Mouse (Mus musculus) midbrain, embryonic 15.5 days (tissue): ENCODE measurements at regions not wholly inside any gene's neighbourhood (a gene's known extent, or its start where the extent isn't known, plus 50 kb on each side); places are given as distances from the start of the nearest gene placed in this dataset.
A peak's percentile ranks its signal among the peaks of the same experiment; 100 is the strongest.

Experiments used
- ATAC-seq: fragments of 200-750 bp; cut with Nextera tagmentation; replicated peaks from 2 replicates; pipeline ENCODE4 v1.8.0; 2017; ENCODE audit warnings: moderate TSS enrichment
- H3K27ac ChIP-seq: fragments of 300-500 bp; sonication (generic); 2 replicates; pipeline ENCODE4 v1.5.1; 2015; ENCODE audit warnings: mild to moderate bottlenecking, inconsistent platforms
- H3K27me3 ChIP-seq: fragments of 300-500 bp; sonication (generic); replicated peaks from 2 replicates; pipeline ENCODE4 v1.6.1; 2015; ENCODE audit warnings: inconsistent platforms
- H3K36me3 ChIP-seq: fragments of 300-500 bp; sonication (generic); replicated peaks from 2 replicates; pipeline ENCODE4 v1.6.1; 2015; ENCODE audit warnings: inconsistent platforms
- H3K4me1 ChIP-seq: fragments of 300-500 bp; sonication (generic); 2 replicates; pipeline ENCODE4 v1.6.1; 2015; ENCODE audit warnings: inconsistent platforms
- H3K4me2 ChIP-seq: fragments of 300-500 bp; sonication (generic); 2 replicates; pipeline ENCODE4 v1.6.1; 2015; ENCODE audit warnings: inconsistent platforms, mild to moderate bottlenecking, moderate library complexity
- H3K4me3 ChIP-seq: fragments of 300-500 bp; sonication (generic); 2 replicates; pipeline ENCODE4 v1.5.1; 2015; ENCODE audit warnings: mild to moderate bottlenecking, inconsistent platforms
- H3K9ac ChIP-seq: fragments of 300-500 bp; sonication (generic); 2 replicates; pipeline ENCODE4 v1.6.1; 2015; ENCODE audit warnings: mild to moderate bottlenecking, inconsistent platforms
- H3K9me3 ChIP-seq: fragments of 300-500 bp; sonication (generic); 2 replicates; pipeline ENCODE4 v1.6.1; 2016; ENCODE audit warnings: inconsistent platforms
- WGBS: fragments of 180-500 bp; shearing (Covaris S2); methylation state at CpG from one replicate; pipeline ENCODE4 v1.1.7; 2015; ENCODE audit warnings: mixed read lengths; 5-methylcytosine and 5-hydroxymethylcytosine counted together

DNA sequence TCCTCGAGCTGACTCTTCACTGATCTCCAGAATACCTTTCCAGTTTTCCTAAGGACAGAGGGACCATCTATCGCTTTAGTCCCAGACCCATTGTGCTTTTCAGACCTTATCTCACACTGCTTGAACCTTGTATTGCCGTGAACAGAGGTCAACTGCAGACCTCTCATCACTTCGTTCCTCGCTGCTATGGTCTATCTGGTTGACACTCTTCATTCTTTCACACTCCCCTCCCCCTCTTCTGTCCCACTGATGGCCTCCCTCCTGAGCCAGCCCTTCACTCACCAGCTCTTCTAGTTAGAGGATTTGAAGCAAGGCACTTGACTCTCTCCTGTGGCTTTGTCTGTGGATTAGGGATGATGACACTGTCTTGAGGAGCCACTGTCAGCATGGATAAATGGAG lies 150.4 kb upstream of the Pbx1 start:
- H3K27me3 ChIP-seq, result no peaks in the 10 kb centered on the region
- H3K4me2 ChIP-seq, result no peak overlapping the region
- no peak for ATAC-seq
- 63% methylated on average over 5 of the region's 5 CpGs for WGBS
- no peaks in the 10 kb centered on the region for H3K36me3 ChIP-seq
- no peak overlapping the region for H3K27ac ChIP-seq
- H3K4me3 ChIP-seq, result no peak overlapping the region
- H3K9me3 ChIP-seq, result no peaks in the 10 kb centered on the region
- H3K4me1 ChIP-seq, result no peaks in the 10 kb centered on the region
- H3K9ac ChIP-seq, result no peak overlapping the region

DNA sequence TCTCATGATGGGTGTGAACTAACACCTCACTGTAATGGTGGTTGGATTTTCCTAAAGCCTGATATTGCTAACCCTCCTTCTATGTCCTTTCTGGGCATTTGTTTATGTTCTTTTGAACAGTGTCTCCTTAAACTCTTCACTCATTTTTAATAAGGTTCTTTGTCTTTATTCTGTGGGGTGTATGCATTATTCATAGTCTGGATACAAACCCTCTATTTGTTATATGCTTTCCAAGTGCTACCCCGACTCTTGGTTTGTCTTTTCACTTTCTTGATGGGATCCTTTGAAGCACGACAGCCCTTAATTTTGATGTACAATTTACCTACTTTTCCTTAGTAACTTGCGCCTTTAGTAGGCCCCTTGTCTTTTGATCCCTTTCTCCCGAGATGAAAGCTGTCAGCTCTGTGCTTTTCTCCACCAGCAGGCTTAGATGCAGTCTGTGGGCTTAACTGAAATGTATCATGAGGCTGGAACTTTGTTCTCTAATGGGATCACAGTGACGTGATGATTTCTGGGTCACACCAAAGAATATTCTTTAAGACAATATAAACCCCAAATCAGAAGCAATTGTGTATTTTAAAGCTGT lies 138.0 kb upstream of the Pbx1 start:
- H3K4me2 ChIP-seq, result no peak overlapping the region
- WGBS, result 16% methylated on average over 5 of the region's 5 CpGs

DNA sequence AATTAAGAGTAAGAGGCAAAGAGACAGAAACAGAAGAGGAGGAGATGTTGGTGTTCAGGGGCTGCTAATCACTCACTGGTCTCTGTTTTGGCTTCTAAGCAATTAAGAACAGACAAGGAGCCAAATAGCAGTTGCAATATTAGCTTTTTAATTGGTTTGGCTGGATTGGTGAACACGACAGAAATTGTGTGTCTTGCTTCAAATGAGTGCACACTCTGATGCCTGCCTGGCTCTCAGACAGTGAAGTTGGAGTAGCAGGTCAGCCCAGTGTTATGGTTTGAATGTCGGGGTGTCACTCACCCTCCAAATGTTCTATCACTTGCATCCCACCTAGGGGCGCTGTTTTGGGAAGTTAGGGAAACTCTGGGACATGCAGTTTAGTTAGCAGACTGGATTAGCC lies 120.3 kb upstream of the Pbx1 start:
- no peaks in the 10 kb centered on the region for H3K36me3 ChIP-seq
- 78% methylated on average over 3 of the region's 3 CpGs for WGBS
- no peak for ATAC-seq
- no peak overlapping the region for H3K9ac ChIP-seq
- no peak overlapping the region for H3K27ac ChIP-seq
- no peak overlapping the region for H3K4me3 ChIP-seq
- H3K4me2 ChIP-seq, result no peak overlapping the region
- no peaks in the 10 kb centered on the region for H3K4me1 ChIP-seq
- 0 out of 2 replicates have a peak, but pooled peaks cover 3% of the 10 kb centered on the region for H3K27me3 ChIP-seq
- H3K9me3 ChIP-seq, result no peaks in the 10 kb centered on the region

More for the DNA sequence above, 138.0 kb upstream of the Pbx1 start:
- H3K4me1 ChIP-seq, result no peaks in the 10 kb centered on the region
- H3K4me3 ChIP-seq, result no peak overlapping the region
- no peak overlapping the region for H3K9ac ChIP-seq
- no peaks in the 10 kb centered on the region for H3K9me3 ChIP-seq
- no peak for ATAC-seq
- no peaks in the 10 kb centered on the region for H3K27me3 ChIP-seq
- H3K36me3 ChIP-seq, result no peaks in the 10 kb centered on the region
- no peak overlapping the region for H3K27ac ChIP-seq

DNA sequence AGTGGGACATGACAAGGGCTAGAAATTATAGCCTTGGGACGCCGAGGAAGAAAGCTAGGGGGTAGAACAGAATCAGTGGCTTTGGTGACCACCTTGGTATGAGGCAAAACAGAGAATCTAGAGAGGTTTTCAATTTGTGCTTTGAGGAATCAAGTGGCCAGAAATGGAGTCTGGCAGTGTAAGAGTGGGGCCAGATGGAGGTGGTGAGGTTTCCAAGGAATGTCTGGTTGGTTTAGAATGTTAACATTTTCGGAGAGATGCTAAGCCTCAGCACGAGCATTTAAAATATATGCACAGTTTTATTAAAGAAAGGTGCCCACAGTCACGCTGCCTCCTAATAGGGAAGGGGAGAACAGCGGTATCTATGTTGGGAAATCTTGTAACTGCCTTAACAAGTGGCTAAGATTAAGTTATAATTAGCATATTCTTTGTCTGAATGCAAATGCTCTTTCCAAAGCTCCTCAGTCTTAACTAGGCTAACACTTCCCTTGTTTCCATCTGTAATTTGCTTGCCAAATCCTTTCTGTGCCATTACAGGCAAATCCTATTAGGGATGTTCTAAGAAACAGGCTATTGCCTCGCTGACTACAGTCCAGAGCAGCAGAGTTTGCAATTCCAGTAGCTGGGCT lies 117.9 kb upstream of the Pbx1 start:
- Histone ChIP-seq H3K9ac (no peak overlapping the region), H3K4me1 (no peaks in the 10 kb centered on the region), H3K4me2 (no peak overlapping the region), H3K27ac (peak overlapping the region; percentile 17; the same call in 1 of the 2 replicates), H3K9me3 (no peaks in the 10 kb centered on the region), H3K4me3 (no peak overlapping the region), H3K36me3 (no peaks in the 10 kb centered on the region), H3K27me3 (0 out of 2 replicates have a peak, but pooled peaks cover 3% of the 10 kb centered on the region)
- ATAC-seq, result peak; percentile 70; the same call in 1 of the 2 replicates
- 26% methylated on average over 7 of the region's 7 CpGs for WGBS

DNA sequence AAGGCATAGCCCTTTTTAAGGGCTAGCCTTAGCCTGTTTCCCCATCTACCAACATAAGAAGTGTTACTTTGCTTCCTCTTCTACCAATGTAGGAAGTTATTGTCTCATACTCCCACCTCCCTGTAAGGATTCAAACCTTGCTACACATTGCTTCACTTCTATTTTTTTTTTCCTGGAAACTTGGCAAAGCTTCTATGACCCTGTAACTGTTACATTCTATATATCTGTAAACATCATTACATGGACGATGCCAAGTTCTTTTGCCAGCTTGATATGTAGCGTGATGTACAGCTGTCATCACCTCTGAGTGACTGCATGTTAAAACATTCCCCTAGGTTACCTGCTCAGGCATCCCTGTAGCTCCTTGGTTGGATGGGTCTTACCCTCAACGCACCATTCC lies 114.1 kb upstream of the Pbx1 start:
- H3K36me3 ChIP-seq, result no peaks in the 10 kb centered on the region
- no peak overlapping the region for H3K4me2 ChIP-seq
- H3K27me3 ChIP-seq, result no peaks in the 10 kb centered on the region
- no peak overlapping the region for H3K4me3 ChIP-seq
- H3K27ac ChIP-seq, result no peak overlapping the region
- no peaks in the 10 kb centered on the region for H3K9me3 ChIP-seq
- WGBS, result 95% methylated on average over 3 of the region's 3 CpGs
- no peak overlapping the region for H3K9ac ChIP-seq
- H3K4me1 ChIP-seq, result no peaks in the 10 kb centered on the region
- no peak for ATAC-seq

DNA sequence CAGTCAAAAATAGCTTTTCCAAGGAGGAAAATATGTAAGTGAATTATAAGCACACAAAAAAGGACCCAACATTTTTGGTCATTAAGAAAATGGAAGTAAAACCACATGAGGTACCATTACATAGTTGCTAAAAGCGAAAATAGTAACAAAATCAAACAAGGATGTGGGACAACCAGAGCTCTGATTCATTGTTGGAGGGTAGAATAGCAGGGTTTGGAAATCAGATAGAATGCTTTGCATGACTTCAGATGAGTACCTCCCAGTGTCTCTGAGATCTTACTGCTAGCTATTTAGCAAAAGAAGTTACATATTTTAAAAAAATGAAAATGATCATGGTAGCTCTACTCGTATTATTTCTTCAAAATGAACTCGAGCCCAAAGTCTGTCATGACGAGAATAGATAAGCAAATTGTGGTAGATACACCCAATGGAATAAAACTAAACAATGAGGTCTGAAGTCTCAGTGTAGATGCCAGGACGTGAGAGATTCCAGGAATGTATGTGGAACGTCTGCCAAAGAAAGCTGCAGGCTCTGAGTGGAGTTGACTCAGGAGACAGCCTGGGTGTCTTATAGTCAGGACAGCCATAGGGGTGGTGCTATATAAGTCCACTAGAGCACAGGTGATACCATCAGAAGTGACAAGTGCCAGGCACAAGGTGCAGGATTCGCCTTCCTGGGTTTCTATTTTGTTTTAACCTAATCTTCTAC lies 113.2 kb upstream of the Pbx1 start:
- H3K4me2 ChIP-seq, result no peak overlapping the region
- no peaks in the 10 kb centered on the region for H3K4me1 ChIP-seq
- H3K9ac ChIP-seq, result no peak overlapping the region
- H3K27ac ChIP-seq, result no peak overlapping the region
- H3K4me3 ChIP-seq, result no peak overlapping the region
- no peaks in the 10 kb centered on the region for H3K36me3 ChIP-seq
- H3K9me3 ChIP-seq, result no peaks in the 10 kb centered on the region
- no peak for ATAC-seq
- 83% methylated on average over 7 of the region's 7 CpGs for WGBS
- H3K27me3 ChIP-seq, result no peaks in the 10 kb centered on the region

DNA sequence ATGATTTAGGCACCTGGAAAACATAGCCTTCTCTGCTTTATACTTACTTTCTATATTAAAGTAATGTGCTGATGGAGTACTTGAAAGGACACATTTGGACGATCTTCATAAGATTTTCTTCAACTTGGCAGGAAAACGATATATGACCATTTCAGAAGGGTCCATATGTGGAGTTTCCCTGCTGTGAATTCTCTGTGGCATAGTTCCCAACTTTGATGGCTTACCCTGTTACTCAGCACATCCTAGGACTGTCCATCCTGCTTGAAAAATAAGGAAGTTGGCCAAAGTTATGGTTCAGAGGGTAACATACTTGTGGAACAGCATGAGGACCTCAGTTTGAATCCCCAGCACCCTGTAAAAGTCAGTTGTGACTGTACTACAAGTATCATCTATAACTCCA lies 109.2 kb upstream of the Pbx1 start:
- WGBS, result 90% methylated on average over 2 of the region's 2 CpGs

DNA sequence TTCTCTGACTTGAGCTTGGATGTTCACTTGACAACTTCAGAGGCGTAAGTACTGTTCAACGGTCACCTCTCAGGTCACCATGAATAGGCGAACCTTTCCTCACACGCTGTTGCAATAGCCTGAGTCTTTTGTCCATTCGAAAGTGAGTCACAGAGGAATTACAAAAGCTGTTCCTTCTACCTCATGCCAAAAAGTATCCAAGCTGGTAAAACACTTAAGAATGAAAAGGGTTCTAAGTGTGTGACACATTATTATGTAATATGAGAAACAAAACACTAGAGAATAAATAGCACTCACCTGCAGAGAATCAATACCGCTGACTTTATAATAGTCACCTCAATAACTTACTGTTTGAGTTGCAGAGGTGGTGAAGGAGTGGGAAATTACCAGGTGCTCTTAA lies 86.0 kb upstream of the Pbx1 start:
- no peak for ATAC-seq
- Histone ChIP-seq H3K36me3 (no peaks in the 10 kb centered on the region), H3K27me3 (no peaks in the 10 kb centered on the region), H3K9ac (no peak overlapping the region), H3K4me2 (no peak overlapping the region), H3K27ac (no peak overlapping the region), H3K9me3 (no peaks in the 10 kb centered on the region), H3K4me1 (no peaks in the 10 kb centered on the region), H3K4me3 (no peak overlapping the region)
- WGBS, result 81% methylated on average over 6 of the region's 6 CpGs

More for the DNA sequence above, 109.2 kb upstream of the Pbx1 start:
- H3K27me3 ChIP-seq, result no peaks in the 10 kb centered on the region
- H3K36me3 ChIP-seq, result no peaks in the 10 kb centered on the region
- H3K4me2 ChIP-seq, result no peak overlapping the region
- no peaks in the 10 kb centered on the region for H3K9me3 ChIP-seq
- H3K4me3 ChIP-seq, result no peak overlapping the region
- no peak for ATAC-seq
- no peak overlapping the region for H3K9ac ChIP-seq
- no peak overlapping the region for H3K27ac ChIP-seq
- H3K4me1 ChIP-seq, result no peaks in the 10 kb centered on the region

DNA sequence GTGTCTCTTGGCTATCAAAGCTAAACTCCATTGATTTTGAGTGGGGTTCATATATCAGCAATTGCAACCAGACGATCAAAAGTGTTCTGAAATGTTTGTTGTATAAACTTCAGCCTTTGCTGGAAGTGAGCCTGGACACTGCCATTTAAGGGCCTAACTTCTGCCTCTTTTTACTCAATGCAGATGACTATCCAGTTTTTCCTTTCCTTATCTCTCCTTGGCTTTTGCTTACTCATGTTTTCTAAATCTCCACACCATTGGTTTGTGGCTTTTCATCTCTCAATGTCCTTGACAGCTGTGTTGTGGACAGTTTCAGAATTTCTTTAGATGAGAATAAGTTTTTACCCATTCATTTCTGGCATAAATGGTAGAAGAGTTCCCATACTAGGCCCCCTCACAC lies 74.3 kb upstream of the Pbx1 start:
- ATAC-seq, result no peak
- no peak overlapping the region for H3K27ac ChIP-seq
- H3K4me2 ChIP-seq, result no peak overlapping the region
- no peaks in the 10 kb centered on the region for H3K9me3 ChIP-seq
- no peak overlapping the region for H3K4me3 ChIP-seq
- H3K27me3 ChIP-seq, result no peaks in the 10 kb centered on the region
- H3K9ac ChIP-seq, result no peak overlapping the region
- H3K36me3 ChIP-seq, result no peaks in the 10 kb centered on the region
- WGBS, result 91% methylated on average over 1 of the region's 1 CpGs
- H3K4me1 ChIP-seq, result no peaks in the 10 kb centered on the region

DNA sequence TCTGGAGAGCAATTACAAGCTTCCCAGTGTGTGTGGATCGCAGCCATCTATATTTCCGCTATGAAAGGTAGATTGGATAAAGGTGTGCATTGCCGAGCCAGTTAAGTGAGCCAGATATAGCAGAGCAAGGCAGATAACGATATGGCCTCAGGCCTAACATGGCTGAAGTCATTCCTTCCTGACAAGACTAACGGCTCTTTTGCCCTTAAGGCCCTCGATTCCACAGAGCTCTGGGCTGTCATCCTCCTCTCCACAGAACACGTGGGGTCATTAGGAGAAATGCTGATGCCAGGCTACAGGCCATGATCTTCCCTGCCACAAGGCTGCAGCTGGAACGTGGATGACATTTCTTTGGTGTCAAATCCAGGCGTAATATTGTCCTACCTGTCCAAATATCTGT lies 72.7 kb upstream of the Pbx1 start:
- Histone ChIP-seq H3K4me3 (no peak overlapping the region), H3K27ac (peak overlapping the region; percentile 2; the same call in 1 of the 2 replicates), H3K4me2 (no peak overlapping the region), H3K4me1 (no peaks in the 10 kb centered on the region), H3K27me3 (no peaks in the 10 kb centered on the region), H3K9me3 (no peaks in the 10 kb centered on the region), H3K9ac (no peak overlapping the region), H3K36me3 (no peaks in the 10 kb centered on the region)
- WGBS, result 64% methylated on average over 9 of the region's 9 CpGs
- ATAC-seq, result peak; percentile 78; the same call in 1 of the 2 replicates

DNA sequence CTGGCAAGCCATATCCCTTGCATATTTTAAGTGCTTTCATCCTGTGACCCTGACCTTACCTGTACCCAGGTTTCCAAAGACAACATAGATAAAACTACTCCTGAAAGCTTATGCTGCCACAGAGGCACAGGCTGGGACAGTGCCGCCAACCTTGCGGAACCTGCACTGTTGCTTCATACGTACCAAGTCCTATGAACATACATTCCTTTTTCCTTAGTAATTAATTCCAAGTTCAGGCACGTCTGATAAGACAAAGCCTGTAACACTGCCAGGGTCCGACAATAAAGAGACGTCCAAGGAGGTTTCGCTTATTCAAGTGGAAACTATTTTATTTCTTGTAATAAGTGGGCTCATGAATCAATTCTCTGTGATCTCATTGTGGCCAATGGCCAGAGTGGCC lies 70.2 kb upstream of the Pbx1 start:
- H3K4me1 ChIP-seq, result no peaks in the 10 kb centered on the region
- no peak for ATAC-seq

DNA sequence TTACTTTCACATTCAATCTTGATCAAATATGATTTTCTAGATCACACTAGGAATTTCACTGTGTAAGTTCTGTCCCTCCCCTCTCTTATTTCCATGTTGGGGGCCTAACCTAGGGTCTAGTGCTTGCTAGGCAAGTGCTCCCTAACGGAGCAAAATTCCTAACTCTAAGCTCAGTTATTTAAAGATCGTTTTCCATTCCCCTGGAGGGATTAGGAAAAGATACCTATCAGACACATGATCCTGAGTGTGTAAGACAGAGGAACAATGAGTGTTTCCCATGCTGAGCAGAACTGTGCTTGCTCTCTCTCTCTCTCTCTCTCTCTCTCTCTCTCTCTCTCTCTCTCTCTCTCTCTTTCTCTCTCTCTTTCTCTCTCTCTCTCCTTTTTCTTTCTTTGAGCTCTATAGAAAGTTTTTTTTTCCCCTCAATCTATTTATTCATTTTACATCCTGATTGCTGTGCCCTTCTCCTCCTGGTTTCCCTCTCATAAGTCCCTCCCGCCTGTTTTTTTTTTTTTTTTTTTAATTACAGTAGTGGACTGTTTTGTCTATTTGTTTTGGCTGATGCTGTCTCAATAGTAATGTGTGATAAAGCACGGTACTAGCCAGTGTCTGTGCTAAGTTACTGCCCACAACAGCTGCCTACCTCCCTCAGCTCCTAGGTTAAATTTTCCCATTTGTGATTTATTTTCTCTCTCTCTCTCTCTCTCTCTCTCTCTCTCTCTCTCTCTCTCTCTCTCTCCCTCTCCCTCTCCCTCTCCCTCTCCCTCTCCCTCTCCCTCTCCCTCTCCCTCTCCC lies 69.5 kb upstream of the Pbx1 start:
- Histone ChIP-seq H3K4me3 (no peak overlapping the region), H3K27me3 (no peaks in the 10 kb centered on the region), H3K9me3 (no peaks in the 10 kb centered on the region), H3K27ac (no peak overlapping the region), H3K36me3 (no peaks in the 10 kb centered on the region), H3K9ac (no peak overlapping the region), H3K4me2 (no peak overlapping the region), H3K4me1 (no peaks in the 10 kb centered on the region)
- ATAC-seq, result no peak
- WGBS, result 44% methylated on average over 4 of the region's 4 CpGs

More for the DNA sequence above, 70.2 kb upstream of the Pbx1 start:
- WGBS, result 41% methylated on average over 7 of the region's 7 CpGs
- Histone ChIP-seq H3K4me3 (no peak overlapping the region), H3K9ac (no peak overlapping the region), H3K9me3 (no peaks in the 10 kb centered on the region), H3K36me3 (no peaks in the 10 kb centered on the region), H3K4me2 (no peak overlapping the region), H3K27ac (no peak overlapping the region), H3K27me3 (no peaks in the 10 kb centered on the region)
